Mouse (Mus musculus) stomach, embryonic 15.5 days (tissue): ENCODE measurements at regions not wholly inside any gene's neighbourhood (a gene's known extent, or its start where the extent isn't known, plus 50 kb on each side); places are given as distances from the start of the nearest gene placed in this dataset.
"Not testable (repeated sequence)": the region's sequence is repeated elsewhere in the genome, so short reads cannot be mapped to it uniquely, and the experiment has no call there.

Experiments
- ATAC-seq: fragments of 200-750 bp; cut with Nextera tagmentation; 2 replicates; pipeline ENCODE4 v1.8.0; 2017; ENCODE audit warnings: low read depth, moderate number of reproducible peaks, moderate TSS enrichment; ENCODE audit not compliant: insufficient read depth, low FRiP score
- H3K27ac ChIP-seq: fragments of 300-500 bp; sonication (generic); 2 replicates; pipeline ENCODE4 v1.5.1; 2015; ENCODE audit warnings: mild to moderate bottlenecking, inconsistent platforms
- H3K27me3 ChIP-seq: fragments of 300-500 bp; sonication (generic); replicated peaks from 2 replicates; pipeline ENCODE4 v1.6.1; 2015; ENCODE audit warnings: inconsistent platforms
- H3K36me3 ChIP-seq: fragments of 300-500 bp; sonication (generic); 2 replicates; pipeline ENCODE4 v1.6.1; 2015; ENCODE audit warnings: inconsistent platforms
- H3K4me1 ChIP-seq: fragments of 300-500 bp; sonication (generic); 2 replicates; pipeline ENCODE4 v1.6.1; 2015; ENCODE audit warnings: inconsistent platforms
- H3K4me2 ChIP-seq: fragments of 300-500 bp; sonication (generic); 2 replicates; pipeline ENCODE4 v1.6.1; 2015; ENCODE audit warnings: mild to moderate bottlenecking, inconsistent platforms
- H3K4me3 ChIP-seq: fragments of 300-500 bp; sonication (generic); replicated peaks from 2 replicates; pipeline ENCODE4 v1.5.1; 2015; ENCODE audit warnings: inconsistent platforms
- H3K9ac ChIP-seq: fragments of 300-500 bp; sonication (generic); 2 replicates; pipeline ENCODE4 v1.6.1; 2015; ENCODE audit warnings: inconsistent platforms
- H3K9me3 ChIP-seq: fragments of 300-500 bp; sonication (generic); 2 replicates; pipeline ENCODE4 v1.6.1; 2016; ENCODE audit warnings: inconsistent platforms
- WGBS: fragments of 180-500 bp; shearing (Covaris S2); methylation state at CpG from one replicate; pipeline ENCODE4 v1.1.7; 2015; 5-methylcytosine and 5-hydroxymethylcytosine counted together

- not testable (repeated sequence) for H3K9ac ChIP-seq, H3K9me3 ChIP-seq, H3K36me3 ChIP-seq, H3K4me2 ChIP-seq, H3K4me3 ChIP-seq, H3K27me3 ChIP-seq, H3K27ac ChIP-seq, H3K4me1 ChIP-seq, ATAC-seq
- 6% methylated on average over 1 of the region's 1 CpGs for WGBS
These were observed 175.6 kb downstream of the Map1s start for GRCm38 (mm10) chr8:71081291-71081690.

DNA sequence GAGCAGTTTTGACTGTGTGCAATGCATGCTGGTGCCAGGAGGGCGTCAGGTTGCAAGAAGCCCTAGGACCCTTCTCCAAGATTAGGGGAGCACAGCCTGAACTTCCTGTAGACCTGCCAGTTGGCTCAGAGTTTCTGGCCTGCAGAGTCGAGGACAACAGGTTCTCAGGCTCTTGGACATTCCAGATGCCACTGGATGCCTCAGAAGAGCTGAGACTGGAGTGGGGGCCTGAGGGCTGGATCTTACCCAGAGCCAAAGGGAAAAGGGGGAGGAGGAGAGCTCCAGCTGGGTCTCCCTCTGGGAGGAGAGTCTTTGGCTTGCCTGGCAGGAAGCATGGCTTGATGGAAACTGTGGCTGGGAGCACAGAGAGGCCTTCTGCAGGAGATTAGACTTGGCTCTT lies 145.4 kb upstream of the Myo9b start:
- H3K36me3 ChIP-seq, ATAC-seq, H3K27me3 ChIP-seq, H3K9me3 ChIP-seq, H3K4me1 ChIP-seq, H3K27ac ChIP-seq, H3K4me3 ChIP-seq, H3K9ac ChIP-seq, H3K4me2 ChIP-seq: not testable (repeated sequence)
- 32% methylated on average over 2 of the region's 2 CpGs for WGBS

- peak; percentile 61 for ATAC-seq
- WGBS, result 61% methylated on average over 4 of the region's 4 CpGs
- Histone ChIP-seq H3K27ac (no peak overlapping the region), H3K4me2 (no peak overlapping the region), H3K9me3 (no peaks in the 10 kb centered on the region), H3K9ac (no peak overlapping the region), H3K36me3 (no peaks in the 10 kb centered on the region), H3K27me3 (no peaks in the 10 kb centered on the region), H3K4me1 (no peaks in the 10 kb centered on the region), H3K4me3 (no peak overlapping the region)
These were observed 141.9 kb upstream of the Myo9b start for GRCm38 (mm10) chr8:71130411-71131261.

- Histone ChIP-seq H3K9ac (no peak overlapping the region), H3K9me3 (no peaks in the 10 kb centered on the region), H3K27ac (no peak overlapping the region), H3K27me3 (no peaks in the 10 kb centered on the region), H3K4me3 (no peak overlapping the region), H3K36me3 (no peaks in the 10 kb centered on the region), H3K4me1 (no peaks in the 10 kb centered on the region), H3K4me2 (no peak overlapping the region)
- 86% methylated on average over 4 of the region's 4 CpGs for WGBS
- ATAC-seq, result peak; percentile 43; the same call in 1 of the 2 replicates
These were observed 141.0 kb upstream of the Myo9b start for GRCm38 (mm10) chr8:71131327-71132089.

GRCm38 (mm10) chr8:71132898-71133297 lies 139.6 kb upstream of the Myo9b start:
- H3K9me3 ChIP-seq, ATAC-seq, H3K36me3 ChIP-seq, H3K9ac ChIP-seq, H3K27me3 ChIP-seq, H3K4me2 ChIP-seq, H3K27ac ChIP-seq, H3K4me1 ChIP-seq, H3K4me3 ChIP-seq: not testable (repeated sequence)
- WGBS, result 41% methylated on average over 1 of the region's 1 CpGs

DNA sequence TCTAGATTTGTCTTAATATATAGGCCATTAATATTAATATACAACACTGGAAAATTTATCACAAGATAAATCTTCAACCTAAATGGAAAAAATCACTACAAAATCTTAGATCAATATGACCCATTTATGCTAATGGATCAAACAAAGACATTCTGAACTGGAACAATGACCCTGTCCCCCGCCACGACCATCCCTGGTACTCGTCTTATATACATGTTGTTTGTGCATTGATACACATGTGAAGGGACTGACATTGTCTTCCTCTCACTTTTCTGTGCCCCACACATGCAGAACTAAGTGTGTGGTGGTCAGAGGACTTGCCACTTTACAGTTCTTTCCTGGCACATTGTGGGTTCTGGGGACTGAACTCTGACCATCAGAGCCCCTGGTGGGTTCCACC lies 135.4 kb upstream of the Myo9b start:
- H3K4me2 ChIP-seq, H3K27ac ChIP-seq, H3K9me3 ChIP-seq, H3K4me3 ChIP-seq, H3K27me3 ChIP-seq, ATAC-seq, H3K9ac ChIP-seq, H3K4me1 ChIP-seq, H3K36me3 ChIP-seq: not testable (repeated sequence)
- WGBS, result 82% methylated on average over 3 of the region's 3 CpGs

DNA sequence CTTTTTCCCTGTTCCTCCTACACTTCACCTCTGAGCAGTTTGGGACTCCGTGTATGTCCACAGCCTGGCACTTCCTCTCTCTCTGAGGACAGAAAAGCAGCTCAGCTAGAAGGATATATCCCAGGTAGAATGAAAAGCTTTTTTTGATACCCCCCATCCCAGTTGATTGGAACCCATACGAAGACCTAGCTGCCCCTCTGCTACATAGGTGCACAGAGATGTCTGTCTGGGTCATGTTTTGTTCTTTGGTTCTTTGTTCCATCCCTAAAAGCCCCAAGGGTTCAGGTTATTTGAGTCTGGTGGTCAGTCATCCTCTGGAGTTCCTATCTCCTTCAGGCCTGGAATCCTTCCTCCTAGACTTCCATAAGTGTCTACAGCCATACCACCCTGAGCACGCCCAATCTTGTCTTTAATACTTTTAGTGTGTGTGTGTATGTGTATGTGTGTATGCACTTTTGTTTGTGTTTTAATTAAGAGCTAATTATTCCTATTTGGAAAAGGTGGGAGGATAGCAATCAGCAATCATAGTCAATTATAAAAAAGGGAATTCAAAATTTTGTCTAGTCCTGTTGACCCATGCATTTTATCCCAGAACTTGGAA lies 130.0 kb upstream of the Myo9b start:
- H3K27me3 ChIP-seq, H3K4me2 ChIP-seq, H3K9ac ChIP-seq, H3K36me3 ChIP-seq, H3K4me3 ChIP-seq, H3K27ac ChIP-seq, H3K9me3 ChIP-seq, H3K4me1 ChIP-seq: not testable (repeated sequence)
- ATAC-seq, result peak; percentile 31; the same call in 1 of the 2 replicates
- WGBS, result 63% methylated on average over 3 of the region's 3 CpGs

DNA sequence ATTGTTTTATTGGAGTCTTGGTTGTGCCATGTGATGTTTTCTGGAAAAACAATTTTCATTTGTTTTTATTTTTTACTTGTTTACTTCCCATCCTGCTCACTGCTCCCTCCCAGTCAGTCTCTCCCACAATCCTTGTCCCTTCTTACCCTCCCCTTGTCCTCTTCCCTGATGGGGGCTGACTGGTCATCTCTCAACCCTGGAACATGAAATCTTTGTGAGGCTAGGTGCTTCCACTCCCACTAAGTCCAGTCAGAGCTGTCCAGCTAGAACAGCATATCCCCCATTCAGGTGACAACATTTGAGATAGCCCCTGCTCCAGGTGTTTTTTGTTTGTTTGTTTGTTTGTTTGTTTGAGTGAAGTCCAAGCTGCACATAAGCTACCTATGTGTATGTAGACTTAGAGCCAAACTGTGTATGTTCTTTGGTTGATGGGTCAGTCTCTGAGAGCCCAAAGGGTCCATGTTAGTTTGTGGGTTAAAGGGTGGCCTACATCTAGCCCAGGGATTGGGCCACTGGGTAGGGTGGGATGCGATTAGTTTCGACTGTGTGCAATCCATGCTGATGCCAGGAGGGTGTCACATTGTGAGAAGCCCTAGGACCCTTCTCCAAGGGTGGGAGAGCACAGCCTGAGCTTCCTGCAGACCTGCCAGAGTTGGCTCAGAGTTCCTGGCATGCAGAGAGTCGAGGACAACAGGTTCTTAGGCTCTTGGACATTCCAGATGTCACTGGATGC lies 100.9 kb upstream of the Myo9b start:
- not testable (repeated sequence) for H3K4me3 ChIP-seq, H3K36me3 ChIP-seq, H3K27me3 ChIP-seq, ATAC-seq, H3K4me1 ChIP-seq, H3K9me3 ChIP-seq, H3K27ac ChIP-seq, H3K4me2 ChIP-seq, H3K9ac ChIP-seq
- WGBS, result 62% methylated on average over 3 of the region's 3 CpGs

DNA sequence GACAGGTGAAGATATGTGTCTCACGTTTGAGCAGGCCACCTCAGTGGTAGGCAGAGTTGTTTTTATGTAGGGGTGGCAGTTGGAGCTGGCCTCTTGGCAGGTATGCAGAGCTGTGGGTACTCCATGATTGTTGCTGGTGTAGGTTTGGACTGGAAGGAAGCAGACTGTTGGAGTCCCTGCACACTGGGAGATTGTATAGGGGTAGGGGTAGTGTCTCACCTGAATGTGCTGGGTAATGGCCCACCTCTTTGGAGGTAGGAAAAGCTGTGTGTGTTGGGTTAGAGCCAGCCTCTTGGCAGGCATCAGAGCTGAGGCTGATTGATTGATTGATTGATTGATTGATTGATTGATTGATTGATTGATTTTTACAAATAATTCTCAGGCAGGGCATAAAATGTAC lies 79.6 kb upstream of the Myo9b start:
- H3K4me1 ChIP-seq, H3K36me3 ChIP-seq, H3K9me3 ChIP-seq, H3K27me3 ChIP-seq, H3K9ac ChIP-seq, H3K4me2 ChIP-seq, H3K27ac ChIP-seq, H3K4me3 ChIP-seq: not testable (repeated sequence)
- 74% methylated on average over 1 of the region's 1 CpGs for WGBS
- ATAC-seq, result peak; percentile 68; the same call in 1 of the 2 replicates

DNA sequence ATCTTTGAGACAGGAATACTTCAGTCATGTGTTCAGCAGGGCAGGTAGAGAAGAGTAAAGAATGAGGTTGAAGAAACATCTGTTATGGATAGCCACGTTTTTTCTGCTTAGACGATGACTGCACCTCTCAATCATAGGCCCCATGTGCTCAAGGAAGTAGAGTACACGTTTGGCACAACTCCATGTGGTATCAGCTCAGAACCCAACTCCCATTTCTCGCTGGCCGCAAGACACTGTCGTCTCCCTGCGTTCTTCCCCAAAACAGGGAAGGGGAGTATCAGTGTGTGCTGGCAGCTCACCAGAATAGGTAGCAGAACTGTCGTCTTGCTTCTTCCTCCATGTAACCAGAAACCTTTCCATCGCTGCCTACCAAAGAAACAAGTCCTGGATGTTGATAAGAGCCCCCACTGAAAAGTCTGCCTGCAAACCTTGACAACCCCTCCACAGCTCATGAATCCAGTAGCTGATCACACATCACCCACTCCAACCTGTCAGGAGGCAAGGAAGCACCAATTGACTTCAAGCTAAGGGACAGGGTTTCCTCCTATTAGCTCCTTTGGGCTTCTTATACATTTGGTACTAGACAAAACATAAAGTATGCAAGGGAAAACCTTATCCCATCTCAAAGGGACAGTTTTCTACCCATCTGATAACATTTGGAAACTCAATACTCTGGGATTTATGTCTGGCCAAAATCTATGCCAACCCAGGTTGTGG lies 77.3 kb upstream of the Myo9b start:
- peak; percentile 50; the same call in 1 of the 2 replicates for ATAC-seq
- 69% methylated on average over 9 of the region's 9 CpGs for WGBS
- not testable (repeated sequence) for H3K27ac ChIP-seq, H3K4me3 ChIP-seq, H3K9ac ChIP-seq, H3K9me3 ChIP-seq, H3K36me3 ChIP-seq, H3K4me1 ChIP-seq, H3K4me2 ChIP-seq, H3K27me3 ChIP-seq
